Mouse (Mus musculus): ENCODE results near the gene Zfp423.

- TF ChIP-seq CTCF (IDR thresholded peaks at IDR 0.05; ENCODE audit: borderline replicate concordance, insufficient read depth, low read length) (no peak), POLR2A (IDR thresholded peaks at IDR 0.05; ENCODE audit: low read depth, low read length) (no peak)
These were observed 137.2 kb downstream of the Zfp423 start for GRCm38 (mm10) chr8:87822175-87822574.
